Mouse (Mus musculus) heart, embryonic 10.5 days (tissue): ENCODE measurements around the gene Osbpl10. TPM values are rescaled to one million over a fixed set of nuclear protein-coding genes. Genes with fewer than 3 reads are reported as not detected.

Experiments
- DNase-seq: peaks from one replicate; pipeline ENCODE4 v3.0.0-alpha.2; 2017; ENCODE audit warnings: low spot score
- H3K27ac ChIP-seq: fragments of 300-500 bp; sonication (generic); 2 replicates; pipeline ENCODE4 v1.5.1; 2016; ENCODE audit warnings: mild to moderate bottlenecking
- H3K27me3 ChIP-seq: fragments of 300-500 bp; sonication (generic); 2 replicates; pipeline ENCODE4 v1.6.1; 2016; ENCODE audit warnings: mild to moderate bottlenecking; ENCODE audit not compliant: poor library complexity, insufficient read depth, severe bottlenecking
- H3K36me3 ChIP-seq: fragments of 300-500 bp; sonication (generic); 2 replicates; pipeline ENCODE4 v1.6.1; 2016; ENCODE audit warnings: mild to moderate bottlenecking, moderate library complexity
- H3K4me1 ChIP-seq: fragments of 300-500 bp; sonication (generic); 2 replicates; pipeline ENCODE4 v1.6.1; 2016; ENCODE audit warnings: mild to moderate bottlenecking
- H3K4me3 ChIP-seq: fragments of 300-500 bp; sonication (generic); 2 replicates; pipeline ENCODE4 v1.5.1; 2016; ENCODE audit warnings: mild to moderate bottlenecking, moderate library complexity
- H3K9me3 ChIP-seq: fragments of 300-500 bp; sonication (generic); 2 replicates; pipeline ENCODE4 v1.6.1; 2016; ENCODE audit warnings: mild to moderate bottlenecking, moderate library complexity
- WGBS: fragments of 180-500 bp; shearing (Covaris S2); methylation state at CpG from one replicate; pipeline ENCODE4 v1.1.7; 2016; 5-methylcytosine and 5-hydroxymethylcytosine counted together
- polyA plus RNA-seq: library from polyadenylated mRNA; unstranded; fragments of >200 nt; fragmentation: Nextera tagmentation; extraction: Ambion mirVana; gene quantifications from 2 replicates; pipeline ENCODE4 v1.2.1, GENCODE M21; 2016

Osbpl10 gene
- polyA plus RNA-seq, 1 experiment from 2014 or later, result 1.7 TPM

DNA sequence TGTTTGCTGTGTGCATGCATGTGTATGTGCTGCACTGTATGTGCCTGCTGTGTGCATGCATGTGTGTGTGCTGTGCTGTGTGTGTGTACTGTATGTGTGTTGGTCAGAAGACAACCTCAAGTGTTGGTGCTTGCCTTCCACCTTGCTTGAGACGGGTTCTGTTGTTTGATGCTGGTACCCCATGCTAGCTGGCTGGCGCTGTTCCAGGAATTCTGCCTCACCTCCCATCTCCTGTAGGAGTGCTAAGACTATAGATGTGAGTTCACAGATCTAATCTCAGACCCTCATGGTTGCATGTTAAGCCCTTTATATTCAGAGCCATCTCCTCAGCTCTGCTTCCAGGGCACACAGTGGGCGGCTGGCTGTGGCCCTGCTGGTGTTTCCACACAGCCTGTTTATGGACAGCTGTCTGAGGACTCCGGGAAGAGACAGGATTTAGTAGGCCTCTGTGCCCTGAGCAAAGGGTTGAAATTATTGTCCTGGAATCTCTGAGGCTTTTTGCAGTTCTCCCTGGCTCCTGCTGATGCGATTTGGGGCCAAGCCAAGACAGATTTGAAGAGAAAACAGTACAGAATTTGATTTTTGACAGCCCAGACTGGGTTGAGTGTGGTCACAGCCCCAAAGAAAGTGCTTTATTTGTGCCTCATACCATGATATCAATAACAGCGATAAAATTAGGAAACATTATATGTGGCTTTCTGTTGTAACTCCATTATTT, 10.4 kb downstream of the Osbpl10 start:
- 73% methylated on average over 6 of the region's 6 CpGs for WGBS
- H3K36me3 ChIP-seq, result peaks cover 3% of the 10 kb centered on the region; the same call in 1 of the 2 replicates
- H3K9me3 ChIP-seq, result no peaks in the 10 kb centered on the region
- H3K27me3 ChIP-seq, result no peaks in the 10 kb centered on the region
- H3K4me3 ChIP-seq, result no peak overlapping the region
- no peak for DNase-seq
- H3K27ac ChIP-seq, result no peak overlapping the region
- peaks cover 20% of the 10 kb centered on the region for H3K4me1 ChIP-seq

DNA sequence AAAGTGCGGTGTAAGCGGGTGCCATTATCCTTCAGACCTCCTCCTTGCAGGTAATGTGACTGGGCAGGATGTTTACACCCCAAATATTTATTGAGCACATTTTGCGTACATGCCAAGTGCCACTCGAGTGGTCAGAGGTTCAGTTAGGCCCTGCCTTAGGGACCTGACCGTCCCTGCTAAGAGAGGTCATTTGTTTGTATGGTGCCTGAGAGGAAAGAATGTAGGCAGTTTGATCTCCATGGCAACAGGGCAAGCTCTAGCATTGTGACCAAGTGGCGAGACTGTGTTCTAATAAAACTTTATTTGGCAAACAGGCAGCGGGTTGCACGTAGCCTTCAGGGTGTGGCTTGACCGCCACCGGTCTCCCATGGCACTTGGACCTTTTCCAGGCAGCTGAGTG, 12.1 kb downstream of the Osbpl10 start:
- Histone ChIP-seq H3K4me1 (peaks cover 24% of the 10 kb centered on the region), H3K36me3 (peaks cover 3% of the 10 kb centered on the region; the same call in 1 of the 2 replicates), H3K27ac (no peak overlapping the region), H3K4me3 (no peak overlapping the region), H3K27me3 (no peaks in the 10 kb centered on the region), H3K9me3 (no peaks in the 10 kb centered on the region)
- 81% methylated on average over 10 of the region's 10 CpGs for WGBS
- no peak for DNase-seq

- peaks cover 21% of the 10 kb centered on the region for H3K4me1 ChIP-seq
- no peaks in the 10 kb centered on the region for H3K9me3 ChIP-seq
- H3K4me3 ChIP-seq, result no peak overlapping the region
- H3K27ac ChIP-seq, result no peak overlapping the region
- H3K36me3 ChIP-seq, result peaks cover 3% of the 10 kb centered on the region; the same call in 1 of the 2 replicates
- H3K27me3 ChIP-seq, result no peaks in the 10 kb centered on the region
- DNase-seq, result no peak
- WGBS, result 84% methylated on average over 2 of the region's 2 CpGs
These were observed 14.2 kb downstream of the Osbpl10 start for GRCm38 (mm10) chr9:114992528-114992927.

GRCm38 (mm10) chr9:114995250-114995649, 16.9 kb downstream of the Osbpl10 start:
- Histone ChIP-seq H3K9me3 (no peaks in the 10 kb centered on the region), H3K36me3 (peaks cover 3% of the 10 kb centered on the region; the same call in 1 of the 2 replicates), H3K27me3 (no peaks in the 10 kb centered on the region), H3K4me1 (peaks cover 9% of the 10 kb centered on the region; the same call in 1 of the 2 replicates), H3K4me3 (no peak overlapping the region), H3K27ac (no peak overlapping the region)
- WGBS, result 65% methylated on average over 4 of the region's 4 CpGs
- DNase-seq, result no peak

- H3K4me3 ChIP-seq, result no peak overlapping the region
- no peak for DNase-seq
- peaks cover 3% of the 10 kb centered on the region; the same call in 1 of the 2 replicates for H3K36me3 ChIP-seq
- no peak overlapping the region for H3K27ac ChIP-seq
- H3K27me3 ChIP-seq, result no peaks in the 10 kb centered on the region
- WGBS, result 89% methylated on average over 4 of the region's 4 CpGs
- H3K9me3 ChIP-seq, result no peaks in the 10 kb centered on the region
- 0 out of 2 replicates have a peak, but pooled peaks cover 5% of the 10 kb centered on the region for H3K4me1 ChIP-seq
These were observed 17.3 kb downstream of the Osbpl10 start for GRCm38 (mm10) chr9:114995716-114996115.

GRCm38 (mm10) chr9:114996489-114996888, 18.1 kb downstream of the Osbpl10 start:
- Histone ChIP-seq H3K9me3 (no peaks in the 10 kb centered on the region), H3K4me3 (no peak overlapping the region), H3K36me3 (peaks cover 3% of the 10 kb centered on the region; the same call in 1 of the 2 replicates), H3K27ac (no peak overlapping the region), H3K27me3 (no peaks in the 10 kb centered on the region), H3K4me1 (0 out of 2 replicates have a peak, but pooled peaks cover 5% of the 10 kb centered on the region)
- no peak for DNase-seq
- 89% methylated on average over 6 of the region's 6 CpGs for WGBS

DNA sequence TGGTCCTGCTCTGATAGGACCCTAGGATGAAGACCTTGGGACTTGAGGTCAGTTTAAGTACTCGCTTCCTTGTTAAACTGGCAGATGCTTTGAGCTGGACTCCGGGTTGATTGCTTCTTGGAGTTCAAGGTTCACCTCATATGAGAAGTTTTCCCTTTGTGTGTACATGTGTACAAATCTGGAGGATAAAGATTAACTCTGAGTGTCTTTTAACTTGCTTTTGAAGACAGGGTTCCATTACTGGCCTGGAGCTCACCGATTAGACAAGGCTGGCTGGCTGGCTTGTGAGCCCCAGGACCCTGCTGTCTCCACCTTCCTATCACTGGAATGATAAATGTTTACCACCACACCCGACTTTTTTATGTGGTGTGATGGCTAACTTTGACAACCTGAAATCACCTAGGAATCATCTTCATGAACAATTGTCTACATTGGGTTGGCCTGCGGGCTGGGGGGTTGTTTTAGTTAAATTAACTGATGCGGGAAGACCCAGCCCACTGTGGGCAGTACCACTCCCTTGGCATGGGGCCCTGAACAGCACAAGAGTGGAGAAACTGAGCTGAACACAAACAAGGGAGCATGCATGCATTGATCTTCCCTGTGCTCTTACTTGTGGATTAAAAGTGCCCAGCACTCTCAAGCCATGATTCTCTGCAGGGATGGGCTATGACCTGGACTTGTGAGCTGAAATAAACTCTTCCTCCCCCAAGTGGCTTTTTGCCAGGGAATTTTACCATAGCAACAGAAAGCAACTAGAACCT, 20.8 kb downstream of the Osbpl10 start:
- 85% methylated on average over 6 of the region's 6 CpGs for whole genome bisulfite sequencing
- H3K27ac ChIP-seq, result no peak overlapping the region
- H3K27me3 ChIP-seq, result no peaks in the 10 kb centered on the region
- DNase-seq, result no peak
- no peaks in the 10 kb centered on the region for H3K9me3 ChIP-seq
- no peak overlapping the region for H3K4me3 ChIP-seq
- no peaks in the 10 kb centered on the region for H3K36me3 ChIP-seq
- H3K4me1 ChIP-seq, result 0 out of 2 replicates have a peak, but pooled peaks cover 5% of the 10 kb centered on the region

DNA sequence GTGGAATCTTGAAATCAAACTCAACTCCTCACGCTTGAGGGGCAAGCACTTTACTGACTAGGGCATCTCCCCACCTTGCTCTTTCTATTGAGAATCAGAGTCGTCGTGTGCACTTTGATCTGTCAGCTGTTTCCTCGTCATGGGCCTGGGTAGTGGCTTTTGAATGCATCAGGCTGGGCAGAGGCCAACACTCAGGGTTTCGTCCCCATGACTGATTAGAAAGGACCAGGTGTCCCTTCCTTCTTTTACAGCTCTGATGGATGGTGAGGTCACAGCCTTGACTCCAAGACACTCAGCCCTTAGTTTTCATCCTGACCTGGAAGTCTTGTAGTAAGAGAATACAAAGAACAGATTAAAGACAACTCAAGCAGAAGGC, 21.4 kb downstream of the Osbpl10 start:
- 0 out of 2 replicates have a peak, but pooled peaks cover 5% of the 10 kb centered on the region for H3K4me1 ChIP-seq
- no peaks in the 10 kb centered on the region for H3K36me3 ChIP-seq
- WGBS, result 74% methylated on average over 5 of the region's 5 CpGs
- H3K27me3 ChIP-seq, result no peaks in the 10 kb centered on the region
- no peak for DNase-seq
- no peak overlapping the region for H3K27ac ChIP-seq
- no peaks in the 10 kb centered on the region for H3K9me3 ChIP-seq
- no peak overlapping the region for H3K4me3 ChIP-seq

DNA sequence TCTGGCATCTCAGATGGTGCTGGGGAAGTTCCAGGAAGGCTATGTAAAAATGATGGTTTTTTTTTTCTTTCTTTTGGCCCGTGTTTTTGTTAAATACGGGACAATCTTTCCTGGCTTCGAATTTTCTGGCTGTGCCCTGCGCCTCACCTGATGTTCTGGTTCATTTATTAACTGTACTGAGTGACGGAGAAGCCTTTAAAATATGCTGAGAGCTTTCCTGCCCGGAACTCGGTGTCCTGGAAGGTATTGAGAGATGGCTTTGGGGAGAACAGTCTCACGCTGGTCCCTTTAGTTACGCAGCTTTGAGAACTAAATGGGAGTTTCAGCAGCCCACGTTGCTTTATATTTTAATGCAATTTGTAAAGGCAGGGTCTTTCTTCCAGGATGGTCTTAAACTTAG, 27.1 kb downstream of the Osbpl10 start:
- 81% methylated on average over 10 of the region's 10 CpGs for WGBS
- Histone ChIP-seq H3K9me3 (peaks cover 11% of the 10 kb centered on the region), H3K27me3 (no peaks in the 10 kb centered on the region), H3K4me1 (peaks cover 6% of the 10 kb centered on the region; the same call in 1 of the 2 replicates), H3K36me3 (no peaks in the 10 kb centered on the region), H3K27ac (no peak overlapping the region), H3K4me3 (no peak overlapping the region)
- no peak for DNase-seq

DNA sequence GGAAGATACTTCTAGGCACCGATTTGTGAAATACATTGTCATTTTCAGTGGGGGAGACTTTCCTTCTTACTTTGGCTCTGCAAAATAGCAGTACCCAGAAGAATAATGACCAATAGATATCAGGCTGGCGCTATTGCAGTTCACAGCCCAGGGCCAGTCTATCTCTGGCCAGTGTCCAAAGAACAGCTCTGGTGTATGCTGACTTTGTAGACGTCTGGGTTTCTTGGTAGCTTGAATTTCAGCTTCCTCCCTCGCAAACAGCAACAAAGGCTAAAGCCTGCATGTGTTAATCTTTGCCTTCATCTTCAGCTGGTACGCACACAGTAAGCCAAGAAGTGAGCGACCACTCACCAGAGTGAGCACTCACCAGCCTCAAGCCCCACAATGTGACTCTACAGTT, 29.4 kb downstream of the Osbpl10 start:
- H3K9me3 ChIP-seq, result peaks cover 11% of the 10 kb centered on the region
- no peak overlapping the region for H3K4me3 ChIP-seq
- 70% methylated on average over 6 of the region's 6 CpGs for WGBS
- DNase-seq, result no peak
- H3K27ac ChIP-seq, result no peak overlapping the region
- H3K36me3 ChIP-seq, result no peaks in the 10 kb centered on the region
- no peaks in the 10 kb centered on the region for H3K27me3 ChIP-seq
- H3K4me1 ChIP-seq, result peaks cover 6% of the 10 kb centered on the region; the same call in 1 of the 2 replicates

DNA sequence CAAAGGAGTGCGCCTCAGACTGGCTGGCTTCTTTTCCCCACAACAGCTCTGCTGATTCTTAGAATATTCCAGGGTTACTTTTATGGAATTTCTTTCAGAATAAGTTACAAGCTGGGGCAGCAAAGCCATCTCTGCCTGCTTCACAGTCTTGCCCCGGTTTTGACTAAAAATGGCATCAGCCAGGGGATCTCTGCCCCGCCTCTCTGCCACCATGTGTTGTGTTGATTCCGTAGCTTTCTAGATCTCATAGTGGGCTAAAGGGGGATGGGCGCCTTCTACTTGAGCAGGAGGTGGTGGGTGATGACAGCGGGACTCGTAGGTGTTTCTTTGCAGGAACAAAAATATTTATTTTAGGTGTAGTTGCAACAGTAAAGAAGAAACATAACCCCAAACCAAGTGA, 29.8 kb downstream of the Osbpl10 start:
- Histone ChIP-seq H3K9me3 (peaks cover 11% of the 10 kb centered on the region), H3K4me3 (no peak overlapping the region), H3K27me3 (no peaks in the 10 kb centered on the region), H3K4me1 (peaks cover 8% of the 10 kb centered on the region; the same call in 1 of the 2 replicates), H3K27ac (no peak overlapping the region), H3K36me3 (no peaks in the 10 kb centered on the region)
- 75% methylated on average over 7 of the region's 7 CpGs for WGBS
- no peak for DNase-seq

- WGBS, result 54% methylated on average over 12 of the region's 12 CpGs
- Histone ChIP-seq H3K4me3 (no peak overlapping the region), H3K27ac (no peak overlapping the region), H3K4me1 (peaks cover 21% of the 10 kb centered on the region), H3K36me3 (no peaks in the 10 kb centered on the region), H3K27me3 (no peaks in the 10 kb centered on the region), H3K9me3 (peaks cover 11% of the 10 kb centered on the region)
- no peak for DNase-seq
These were observed 34.0 kb downstream of the Osbpl10 start for GRCm38 (mm10) chr9:115012367-115012766.

- Histone ChIP-seq H3K4me3 (no peak overlapping the region), H3K9me3 (no peaks in the 10 kb centered on the region; the same call in 1 of the 2 replicates), H3K4me1 (peaks cover 30% of the 10 kb centered on the region), H3K27ac (no peak overlapping the region), H3K27me3 (no peaks in the 10 kb centered on the region), H3K36me3 (no peaks in the 10 kb centered on the region)
- no peak for DNase-seq
- 88% methylated on average over 7 of the region's 7 CpGs for WGBS
These were observed 41.8 kb downstream of the Osbpl10 start for GRCm38 (mm10) chr9:115020141-115020540.
